Mouse (Mus musculus) macrophage (primary cell): ENCODE results near the gene Fgr. TPM values are rescaled to one million over a fixed set of nuclear protein-coding genes. Genes with fewer than 3 reads are reported as not detected.

Experiments
- H3K27ac ChIP-seq: fragments of 350-480 bp; formaldehyde crosslinking; 2 replicates; pipeline ENCODE4 v1.9.0; 2021
- H3K36me3 ChIP-seq: fragments of 350-480 bp; formaldehyde crosslinking; 2 replicates; pipeline ENCODE4 v1.9.0; 2021; ENCODE audit errors: inconsistent target
- H3K4me3 ChIP-seq: fragments of 350-480 bp; formaldehyde crosslinking; 2 replicates; pipeline ENCODE4 v1.9.0; 2021; ENCODE audit errors: inconsistent target
- H3K79me2 ChIP-seq: fragments of 350-480 bp; formaldehyde crosslinking; 2 replicates; pipeline ENCODE4 v1.9.0; 2021; ENCODE audit errors: inconsistent target
- WGBS: methylation state at CpG from one replicate; pipeline ENCODE4 v1.1.7; 2026; ENCODE audit warnings: inconsistent platforms; ENCODE audit not compliant: missing documents; 5-methylcytosine and 5-hydroxymethylcytosine counted together
- polyA plus RNA-seq: library from polyadenylated mRNA; stranded (reverse); fragments of 250-400 nt; gene quantifications from 3 replicates; pipeline ENCODE4 v1.2.4, GENCODE M21; 2018; ENCODE audit warnings: inconsistent platforms

Fgr gene
- polyA plus RNA-seq, 1 experiment from 2014 or later: 1.8 TPM

- H3K36me3 ChIP-seq: no peaks in the 10 kb centered on the region
- H3K79me2 ChIP-seq: no peaks in the 10 kb centered on the region
- 79% methylated on average over 19 of the region's 19 CpGs for WGBS
Measured at GRCm38 (mm10) chr4:133049071-133049920, 75.4 kb downstream of the Fgr start.

GRCm38 (mm10) chr4:133050196-133050836, 76.4 kb downstream of the Fgr start:
- Histone ChIP-seq H3K4me3 (no peak overlapping the region), H3K79me2 (no peaks in the 10 kb centered on the region), H3K27ac (no peak overlapping the region), H3K36me3 (no peaks in the 10 kb centered on the region)
- 76% methylated on average over 9 of the region's 9 CpGs for WGBS

More at GRCm38 (mm10) chr4:133049071-133049920, 75.4 kb downstream of the Fgr start:
- H3K27ac ChIP-seq: no peak overlapping the region
- H3K4me3 ChIP-seq: no peak overlapping the region

GRCm38 (mm10) chr4:133050837-133051549, 77.1 kb downstream of the Fgr start:
- H3K27ac ChIP-seq: no peak overlapping the region
- 49% methylated on average over 6 of the region's 6 CpGs for WGBS
- no peak overlapping the region for H3K4me3 ChIP-seq
- no peaks in the 10 kb centered on the region for H3K36me3 ChIP-seq
- no peaks in the 10 kb centered on the region for H3K79me2 ChIP-seq

- Histone ChIP-seq H3K36me3 (no peaks in the 10 kb centered on the region), H3K4me3 (no peak overlapping the region), H3K79me2 (no peaks in the 10 kb centered on the region), H3K27ac (no peak overlapping the region)
- 84% methylated on average over 14 of the region's 14 CpGs for WGBS
Measured at GRCm38 (mm10) chr4:133051550-133051865, 77.6 kb downstream of the Fgr start.

Other genes starting within 250 kb of the Fgr start
- gene Xkr8, start 241.5 kb upstream of the Fgr start, polyA plus RNA-seq: 2.1 to 6.5 TPM (median 6.2 TPM) in 3 replicates
- 1.0 to 8.5 TPM (median 1.9 TPM) in 3 replicates for gene Smpdl3b, start 216.8 kb upstream of the Fgr start, polyA plus RNA-seq
- gene Rpa2, start 205.8 kb upstream of the Fgr start, polyA plus RNA-seq: 6.0 to 44.1 TPM (median 7.6 TPM) in 3 replicates
- 131 to 255 TPM (median 207 TPM) in 3 replicates for gene Themis2, start 177.7 kb upstream of the Fgr start, polyA plus RNA-seq
- 19.7 to 37.4 TPM (median 26.3 TPM) in 3 replicates for gene Ppp1r8, start 130.9 kb upstream of the Fgr start, polyA plus RNA-seq
- 83.0 to 103 TPM (median 89.1 TPM) in 3 replicates for gene Stx12, start 89.6 kb upstream of the Fgr start, polyA plus RNA-seq
- 29.8 to 49.7 TPM (median 31.3 TPM) in 3 replicates for gene Fam76a, start 51.5 kb upstream of the Fgr start, polyA plus RNA-seq
- gene Ahdc1, start 37.2 kb downstream of the Fgr start, polyA plus RNA-seq: 1.3 to 2.2 TPM (median 1.6 TPM) in 3 replicates
- 68.1 to 117 TPM (median 91.5 TPM) in 3 replicates for gene Wasf2, start 156.4 kb downstream of the Fgr start, polyA plus RNA-seq
- not detected in 3 replicates for gene Cd164l2, start 238.0 kb downstream of the Fgr start, polyA plus RNA-seq
- not detected in 3 replicates for gene Gpr3, start 238.4 kb downstream of the Fgr start, polyA plus RNA-seq